In genomic region chr12:89479096-89479495, GRCm38 (mm10) we compare ENCODE assay signal across 9 mouse cellular contexts.
DNase-seq lines count a peak whose midpoint lies in the region; ATAC-seq and TF ChIP-seq lines count a peak whose summit lies in the region.
"Had no signal": no experiment of that assay in that cellular context is flagged by ENCODE, and none has a peak within 500 bp of the region (broad histone marks: within the 10 kb centered on the region; RNA-seq: fewer than 3 reads in every experiment).

No protein-coding gene starts in this region.

- TF ChIP-seq EP300 in MEL (IDR thresholded peaks at IDR 0.05; ENCODE audit: low read depth in 1 of 2, low read length in 2 of 2), result no peak

- peak; percentile 72 for TF ChIP-seq RAD21 in MEL (IDR thresholded peaks at IDR 0.05; ENCODE audit: low read depth, low read length)

- no peaks in the 10 kb centered on the region for H3K79me2 ChIP-seq in MEL (ENCODE audit: control insufficient read depth, insufficient read depth, low read length, poor library complexity)

- 16% methylated on average over 4 of the region's 4 CpGs for WGBS in limb, embryonic 14.5 days

- H3K27me3 ChIP-seq in MEL (ENCODE audit: control insufficient read depth in 1 of 2, insufficient read depth in 2 of 2, low read length in 2 of 2), result no peaks in the 10 kb centered on the region
- no peaks in the 10 kb centered on the region for H3K27me3 ChIP-seq in limb, embryonic 14.5 days (ENCODE audit: control insufficient read depth, insufficient read depth, low read length)
- H3K27me3 ChIP-seq: lung, embryonic 15.5 days had no signal

- peak; percentile 26 for DNase-seq in adrenal gland, postnatal 14 days
- DNase-seq in adrenal gland, postnatal 4 days (ENCODE audit: low spot score in 2 of 2), result no peak
- DNase-seq in layer of hippocampus, adult 11-12 months (ENCODE audit: low spot score), result peak; percentile 65
- DNase-seq in layer of hippocampus, adult 8-10 months (ENCODE audit: low spot score in 2 of 2), result no peak
- peak; percentile 40 for DNase-seq in MEL (ENCODE audit: low read depth, low spot score)
- peak; percentile 58 for DNase-seq in embryo, embryonic 10 days (ENCODE audit: low spot score)
- peak; percentile 66 for DNase-seq in limb, embryonic 14.5 days (ENCODE audit: low spot score)
- peak; percentile 3 for DNase-seq in thymus, postnatal 25 days

- H3K27ac ChIP-seq in MEL (ENCODE audit: control insufficient read depth, low read depth, low read length), result no peak overlapping the region
- H3K27ac ChIP-seq in limb, embryonic 14.5 days (replicated peaks; ENCODE audit: low read depth, low read length), result no peak overlapping the region
- H3K27ac ChIP-seq: lung, embryonic 15.5 days had no signal

- H3K4me2 ChIP-seq in limb, embryonic 14.5 days (replicated peaks; ENCODE audit: low read depth, low read length, severe bottlenecking), result no peak overlapping the region
- H3K4me2 ChIP-seq: lung, embryonic 15.5 days had no signal

- peak in 2 of 3 experiments; percentile 34 to 61; a peak in 4 of 6 replicates for TF ChIP-seq CTCF in MEL (IDR thresholded peaks at IDR 0.05 in 2 of 3, conservative IDR thresholded peaks at IDR 0.05 in 1 of 3; ENCODE audit: control insufficient read depth in 1 of 3, insufficient read depth in 1 of 3, low read depth in 2 of 3, low read length in 3 of 3, poor library complexity in 1 of 3, severe bottlenecking in 1 of 3)

- H3K36me3 ChIP-seq in MEL (ENCODE audit: control insufficient read depth in 1 of 2, insufficient read depth in 2 of 2, low read length in 2 of 2), result no peaks in the 10 kb centered on the region
- no peaks in the 10 kb centered on the region for H3K36me3 ChIP-seq in limb, embryonic 14.5 days (ENCODE audit: control insufficient read depth, insufficient read depth, low read length)
- H3K36me3 ChIP-seq: lung, embryonic 15.5 days had no signal

- TF ChIP-seq POLR2A in MEL (IDR thresholded peaks at IDR 0.05; ENCODE audit: control insufficient read depth in 1 of 2, insufficient read depth in 1 of 2, low read depth in 1 of 2, low read length in 2 of 2, poor library complexity in 1 of 2), result no peak
- TF ChIP-seq POLR2A in limb, embryonic 14.5 days (IDR thresholded peaks at IDR 0.05; ENCODE audit: borderline replicate concordance, extremely low read depth, insufficient read depth, insufficient read length), result no peak

- no peak overlapping the region for H3K4me3 ChIP-seq in MEL (ENCODE audit: control insufficient read depth in 1 of 2, insufficient read depth in 1 of 2, low read depth in 2 of 2, low read length in 2 of 2)
- H3K4me3 ChIP-seq in limb, embryonic 14.5 days (replicated peaks; ENCODE audit: low read length), result no peak overlapping the region
- H3K4me3 ChIP-seq: lung, embryonic 15.5 days had no signal

- no peaks in the 10 kb centered on the region for H3K4me1 ChIP-seq in MEL (ENCODE audit: control insufficient read depth in 1 of 2, insufficient read depth in 2 of 2, low read length in 2 of 2)
- no peaks in the 10 kb centered on the region for H3K4me1 ChIP-seq in limb, embryonic 14.5 days (ENCODE audit: control insufficient read depth, insufficient read depth, low read length)
- H3K4me1 ChIP-seq: lung, embryonic 15.5 days had no signal

- no peak overlapping the region for H3K9ac ChIP-seq in MEL (ENCODE audit: control insufficient read depth, low read depth, low read length, poor library complexity, severe bottlenecking)
- no peak overlapping the region for H3K9ac ChIP-seq in limb, embryonic 14.5 days (ENCODE audit: low read depth, low read length, severe bottlenecking)
- H3K9ac ChIP-seq: lung, embryonic 15.5 days had no signal

- no peaks in the 10 kb centered on the region for H3K9me3 ChIP-seq in MEL (replicated peaks; ENCODE audit: insufficient read depth, low read length)
- H3K9me3 ChIP-seq in limb, embryonic 14.5 days (ENCODE audit: control insufficient read depth, low read length), result no peaks in the 10 kb centered on the region
- H3K9me3 ChIP-seq: lung, embryonic 15.5 days had no signal

- ATAC-seq in limb, embryonic 14.5 days (ENCODE audit: low FRiP score, low read depth), result no peak

TF ChIP-seq in MEL, 35 proteins besides CTCF, POLR2A, EP300 and RAD21:
- TF ChIP-seq ZC3H11A (IDR thresholded peaks at IDR 0.05; ENCODE audit: low read depth, low read length) (peak; percentile 31), ELF1 (IDR thresholded peaks at IDR 0.05; ENCODE audit: low read depth, low read length) (no peak), MAX (IDR thresholded peaks at IDR 0.05; ENCODE audit: low read length) (no peak), SMC3 (IDR thresholded peaks at IDR 0.05; ENCODE audit: low read depth, low read length) (peak; percentile 49)

Comparison
In these comparisons a context has a peak if more than half of its experiments do, and no peak if none do; other contexts are left out.
1. DNase-seq: peak in adrenal gland, postnatal 14 days (single experiment), layer of hippocampus, adult 11-12 months (single experiment), MEL (single experiment), embryo, embryonic 10 days (single experiment), limb, embryonic 14.5 days (single experiment) and thymus, postnatal 25 days (single experiment); none in adrenal gland, postnatal 4 days (0 of 2) and layer of hippocampus, adult 8-10 months (0 of 2).